8 mouse cellular contexts compared by ENCODE assay signal in genomic region chr4:103214498-103214924, GRCm38 (mm10). TPM values are rescaled to one million over a fixed set of nuclear protein-coding genes. Genes with fewer than 3 reads are reported as not detected.
DNase-seq lines count a peak whose midpoint lies in the region; ATAC-seq and TF ChIP-seq lines count a peak whose summit lies in the region.

No protein-coding gene starts in this region.

- peak overlapping the region; percentile 91 for H3K4me3 ChIP-seq in MEL (ENCODE audit: control insufficient read depth in 1 of 2, insufficient read depth in 1 of 2, low read depth in 2 of 2, low read length in 2 of 2)
- H3K4me3 ChIP-seq in hindbrain, embryonic 13.5 days, result peak overlapping the region; percentile 89

- WGBS in hindbrain, embryonic 13.5 days, result 0% methylated on average over 32 of the region's 48 CpGs

- peak; percentile 69 to 75; a peak in 1 of 4 replicates for TF ChIP-seq POLR2A in MEL (IDR thresholded peaks at IDR 0.05; ENCODE audit: control insufficient read depth in 1 of 2, insufficient read depth in 1 of 2, low read depth in 1 of 2, low read length in 2 of 2, poor library complexity in 1 of 2)

- TF ChIP-seq CTCF in MEL (IDR thresholded peaks at IDR 0.05 in 2 of 3, conservative IDR thresholded peaks at IDR 0.05 in 1 of 3; ENCODE audit: control insufficient read depth in 1 of 3, insufficient read depth in 1 of 3, low read depth in 2 of 3, low read length in 3 of 3, poor library complexity in 1 of 3, severe bottlenecking in 1 of 3), result no peak

- H3K9me3 ChIP-seq in MEL (replicated peaks; ENCODE audit: insufficient read depth, low read length), result no peaks in the 10 kb centered on the region
- H3K9me3 ChIP-seq in hindbrain, embryonic 13.5 days, result no peaks in the 10 kb centered on the region

- TF ChIP-seq EP300 in MEL (IDR thresholded peaks at IDR 0.05; ENCODE audit: low read depth in 1 of 2, low read length in 2 of 2), result no peak

- H3K79me2 ChIP-seq in MEL (ENCODE audit: control insufficient read depth, insufficient read depth, low read length, poor library complexity), result peaks cover 14% of the 10 kb centered on the region

- DNase-seq in MEL (ENCODE audit: low read depth, low spot score), result peak; percentile 62
- DNase-seq in cerebellum, postnatal 10 days, result peak; percentile 87 to 89
- DNase-seq in frontal cortex, postnatal 14 days (ENCODE audit: low spot score in 2 of 2), result peak; percentile 53 to 66
- DNase-seq in layer of hippocampus, postnatal 36 days, result peak; percentile 78 to 80
- DNase-seq in lung, postnatal 36 days, result peak; percentile 81
- DNase-seq in retina, embryonic 14.5 days (ENCODE audit: low spot score), result peak; percentile 70
- DNase-seq in thymus, postnatal 25 days, result peak; percentile 82

- ATAC-seq in hindbrain, embryonic 13.5 days (ENCODE audit: low FRiP score), result peak; percentile 86

- no peaks in the 10 kb centered on the region for H3K27me3 ChIP-seq in MEL (ENCODE audit: control insufficient read depth in 1 of 2, insufficient read depth in 2 of 2, low read length in 2 of 2)
- H3K27me3 ChIP-seq in hindbrain, embryonic 13.5 days, result no peaks in the 10 kb centered on the region

- peak overlapping the region; percentile 57 for H3K27ac ChIP-seq in MEL (ENCODE audit: control insufficient read depth, low read depth, low read length)
- peak overlapping the region; percentile 100 for H3K27ac ChIP-seq in hindbrain, embryonic 13.5 days

- peaks cover 0 to 5% of the 10 kb centered on the region in 2 experiments; a peak in 3 of 4 replicates for H3K4me1 ChIP-seq in MEL (ENCODE audit: control insufficient read depth in 1 of 2, insufficient read depth in 2 of 2, low read length in 2 of 2)
- H3K4me1 ChIP-seq in hindbrain, embryonic 13.5 days (replicated peaks), result peaks cover 28% of the 10 kb centered on the region

- H3K4me2 ChIP-seq in hindbrain, embryonic 13.5 days, result peak overlapping the region; percentile 72

- H3K36me3 ChIP-seq in MEL (ENCODE audit: control insufficient read depth in 1 of 2, insufficient read depth in 2 of 2, low read length in 2 of 2), result peaks cover 0 to 8% of the 10 kb centered on the region in 2 experiments; a peak in 3 of 4 replicates
- H3K36me3 ChIP-seq in hindbrain, embryonic 13.5 days, result peaks cover 12% of the 10 kb centered on the region

- no peak for TF ChIP-seq RAD21 in MEL (IDR thresholded peaks at IDR 0.05; ENCODE audit: low read depth, low read length)

- H3K9ac ChIP-seq in MEL (ENCODE audit: control insufficient read depth, low read depth, low read length, poor library complexity, severe bottlenecking), result peak overlapping the region; percentile 95
- H3K9ac ChIP-seq in hindbrain, embryonic 13.5 days, result peak overlapping the region; percentile 99

TF ChIP-seq in MEL, 35 proteins besides CTCF, POLR2A, EP300 and RAD21:
- no peak for TF ChIP-seq TAL1 (IDR thresholded peaks at IDR 0.05; ENCODE audit: low read length)
- TF ChIP-seq MYB (IDR thresholded peaks at IDR 0.05; ENCODE audit: low read depth, low read length), result no peak
- TF ChIP-seq GATA1 (IDR thresholded peaks at IDR 0.05; ENCODE audit: low read depth, low read length), result no peak
- TF ChIP-seq POLR2AphosphoS5 (IDR thresholded peaks at IDR 0.05; ENCODE audit: borderline replicate concordance, low read depth, low read length), result no peak
- no peak for TF ChIP-seq ZC3H11A (IDR thresholded peaks at IDR 0.05; ENCODE audit: low read depth, low read length)
- TF ChIP-seq TBP (IDR thresholded peaks at IDR 0.05; ENCODE audit: low read depth, low read length), result 0 out of 2 replicates have a peak, but pooled peaks have one; percentile 1
- TF ChIP-seq JUND (IDR thresholded peaks at IDR 0.05; ENCODE audit: low read depth, low read length), result no peak
- TF ChIP-seq MYC (IDR thresholded peaks at IDR 0.05; ENCODE audit: low read depth, low read length), result no peak
- no peak for TF ChIP-seq MEF2A (IDR thresholded peaks at IDR 0.05; ENCODE audit: extremely low read depth, insufficient replicate concordance, low read depth, low read length, poor library complexity, severe bottlenecking)
- no peak for TF ChIP-seq GABPA (IDR thresholded peaks at IDR 0.05; ENCODE audit: low read depth, low read length)
- TF ChIP-seq BHLHE40 (IDR thresholded peaks at IDR 0.05; ENCODE audit: borderline replicate concordance, low read depth, low read length), result no peak
- 0 out of 2 replicates have a peak, but pooled peaks have one; percentile 24 for TF ChIP-seq SIN3A (IDR thresholded peaks at IDR 0.05; ENCODE audit: low read length)
- TF ChIP-seq HCFC1 (IDR thresholded peaks at IDR 0.05; ENCODE audit: low read depth, low read length), result peak; percentile 57; the same call in 1 of the 2 replicates
- TF ChIP-seq E2F4 (IDR thresholded peaks at IDR 0.05; ENCODE audit: borderline replicate concordance, low read depth, low read length), result no peak
- peak; percentile 56 for TF ChIP-seq NELFE (IDR thresholded peaks at IDR 0.05; ENCODE audit: low read depth, low read length)
- TF ChIP-seq KAT2A (conservative IDR thresholded peaks at IDR 0.05; ENCODE audit: low read depth, low read length), result no peak
- TF ChIP-seq SMC3 (IDR thresholded peaks at IDR 0.05; ENCODE audit: low read depth, low read length), result no peak
- TF ChIP-seq MXI1 (IDR thresholded peaks at IDR 0.05; ENCODE audit: low read depth, low read length), result no peak; the same call in none of the 2 replicates
- TF ChIP-seq POLR2AphosphoS2 (IDR thresholded peaks at IDR 0.05; ENCODE audit: low read length), result peak; percentile 0; the same call in 1 of the 2 replicates
- TF ChIP-seq MAZ (IDR thresholded peaks at IDR 0.05; ENCODE audit: low read depth, low read length), result no peak
- peak; percentile 36; the same call in 1 of the 2 replicates for TF ChIP-seq MAX (IDR thresholded peaks at IDR 0.05; ENCODE audit: low read length)
- 0 out of 2 replicates have a peak, but pooled peaks have one; percentile 35 for TF ChIP-seq UBTF (IDR thresholded peaks at IDR 0.05; ENCODE audit: borderline replicate concordance, insufficient read depth, low read depth, low read length)
- peak; percentile 38; the same call in 1 of the 2 replicates for TF ChIP-seq ELF1 (IDR thresholded peaks at IDR 0.05; ENCODE audit: low read depth, low read length)
- no peak for TF ChIP-seq MAFK (IDR thresholded peaks at IDR 0.05; ENCODE audit: borderline replicate concordance, low read depth, low read length)
- 0 out of 2 replicates have a peak, but pooled peaks have one; percentile 20 for TF ChIP-seq TCF12 (IDR thresholded peaks at IDR 0.05; ENCODE audit: low read depth, low read length)

RNA-seq across cellular contexts. Expression of gene Slc35d1, which starts 0.5 kb away (rescaled TPM):
- 5.0 TPM in 2 replicates for total RNA-seq in MEL (2012; rRNA removed)
- polyA plus RNA-seq in MEL (2012; ENCODE audit: insufficient read depth in 1 of 2, insufficient read length in 2 of 2, low read depth in 1 of 2, low replicate concordance in 2 of 2, missing spikeins in 1 of 2), result 10 to 100 TPM in 1 of 2 experiments, 1 to 10 TPM in 1; 10.0 to 33.7 TPM
- 5.4 and 6.6 TPM in 2 replicates for polyA plus RNA-seq in hindbrain, embryonic 13.5 days (2015; fragmentation: Nextera tagmentation; extraction: Ambion mirVana)
- 10 to 100 TPM; 12.1 to 12.5 TPM for total RNA-seq in layer of hippocampus, postnatal 36 days (2021)

Comparison
In these comparisons a context has a peak if more than half of its experiments do, and no peak if none do; other contexts are left out.
1. Peak in every context shown above with its lines: DNase-seq, ATAC-seq, H3K4me3 ChIP-seq and H3K27ac ChIP-seq.